Mouse (Mus musculus) c-Kit-positive CD71-positive TER-119-negative erythroid progenitor cells, embryonic 14.5 days (primary cell): Measurements from ENCODE around the gene Kcnh7.

Experiments used
- DNase-seq: peaks from one replicate; pipeline ENCODE4 v3.0.0-alpha.2; 2013; ENCODE audit warnings: low read depth

The Kcnh7 gene

DNA sequence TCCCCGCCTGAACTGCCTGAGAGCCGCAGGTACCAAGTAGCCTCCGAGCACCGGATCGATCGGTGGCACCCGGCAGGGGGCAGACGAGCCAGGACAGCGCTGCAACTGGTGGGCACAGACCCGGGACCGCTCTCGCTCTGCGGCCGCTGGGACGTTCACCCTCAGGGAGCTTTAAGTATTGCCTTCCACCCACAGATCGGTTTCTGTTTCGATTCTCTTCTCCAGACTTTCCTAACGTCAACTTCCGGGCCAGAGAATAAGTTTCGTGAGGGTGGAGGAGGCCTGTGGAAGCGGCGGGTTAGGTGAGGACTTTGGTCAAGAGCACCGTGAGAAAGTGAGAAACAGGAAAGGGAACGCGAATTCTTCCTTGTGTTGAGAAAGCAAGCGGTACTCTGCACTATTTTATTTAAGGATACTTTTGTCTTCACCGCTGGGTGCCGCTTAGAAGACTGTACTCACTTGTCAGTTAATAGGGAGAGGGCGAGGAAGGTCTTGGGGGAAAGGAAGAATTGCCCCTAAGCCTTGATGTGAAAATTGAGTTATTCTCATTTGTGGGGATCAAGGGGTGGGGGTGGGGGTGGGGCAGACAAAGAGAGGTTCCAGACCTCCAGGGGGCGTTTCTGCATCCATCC is 538.0 kb downstream of the Kcnh7 start, which contains the start of gene Ifih1:
Ifih1 (minus strand) TSS at position 242 of the 632 bp plus-strand sequence.
- DNase-seq, result peak; percentile 52

DNA sequence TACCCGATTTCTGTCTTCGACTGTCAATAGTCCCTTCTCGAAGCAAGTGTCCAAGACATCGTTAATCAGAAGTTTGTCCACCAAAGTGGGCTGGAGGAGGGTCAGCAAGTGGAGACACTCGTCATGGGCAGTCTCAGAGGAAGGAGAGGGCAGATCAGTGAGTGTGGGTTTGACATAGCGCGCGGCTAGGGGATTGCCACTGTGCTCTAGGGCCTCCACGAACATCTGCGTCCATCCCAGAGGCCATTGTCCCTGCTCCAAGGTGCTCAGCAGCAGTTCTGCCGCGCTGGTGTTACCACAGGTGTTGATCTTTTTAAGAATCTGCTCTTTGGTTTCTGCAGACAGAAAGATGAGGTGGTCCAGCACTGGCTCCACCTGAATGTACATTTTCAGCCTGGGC is 538.6 kb downstream of the Kcnh7 start:
- DNase-seq, result no peak

DNA sequence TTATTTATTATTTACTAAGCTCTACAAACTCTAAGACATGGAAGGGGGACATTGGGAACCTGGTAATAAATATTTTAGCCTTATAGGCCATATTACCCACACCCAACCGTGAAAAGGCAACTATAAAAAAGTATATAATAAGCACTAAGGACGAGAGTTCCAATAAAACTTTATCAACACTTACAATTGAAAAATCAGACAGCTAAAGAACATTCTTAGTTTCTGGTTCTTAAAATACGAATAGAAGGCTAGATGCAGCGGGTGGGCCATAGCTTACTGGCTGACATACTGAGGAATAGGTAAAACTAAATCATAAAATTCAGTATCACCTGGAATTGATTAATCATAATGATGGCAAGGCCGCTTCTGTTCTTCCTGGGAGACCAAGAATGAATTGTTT is 539.2 kb downstream of the Kcnh7 start:
- DNase-seq, result no peak
